Mouse (Mus musculus) stomach, postnatal 0 days (tissue): ENCODE results near the gene Rps6ka5.

ENCODE experiments used
- CTCF ChIP-seq: IDR thresholded peaks from 2 replicates; pipeline ENCODE4 v1.5.1; 2016; ENCODE audit warnings: antibody characterized with exemption, low read depth, mild to moderate bottlenecking, moderate library complexity
- EP300 ChIP-seq: optimal IDR thresholded peaks from 2 replicates; pipeline ENCODE3; 2016; ENCODE audit warnings: antibody characterized with exemption

- TF ChIP-seq CTCF (no peak), EP300 (no peak)
These were observed 197.1 kb downstream of the Rps6ka5 start for GRCm38 (mm10) chr12:100529651-100530050.
